Mouse (Mus musculus): ENCODE data around the gene Phyhipl.

GRCm38 (mm10) chr10:70552531-70552930 lies 103.2 kb downstream of the Phyhipl start:
- TF ChIP-seq CTCF (IDR thresholded peaks at IDR 0.05; ENCODE audit: borderline replicate concordance, control insufficient read depth, extremely low read depth, insufficient read depth, low read length, poor library complexity), result no peak
- TF ChIP-seq POLR2A (IDR thresholded peaks at IDR 0.05; ENCODE audit: control insufficient read depth, extremely low read depth, insufficient read depth, low read length, poor library complexity), result no peak

All from thymus, adult 2 months (tissue).